Comparison of ENCODE assay signal across 13 mouse cellular contexts in genomic region chr5:53047951-53048350, GRCm38 (mm10). TPM values are rescaled to one million over a fixed set of nuclear protein-coding genes. Genes with fewer than 3 reads are reported as not detected.
DNase-seq lines count a peak whose midpoint lies in the region; ATAC-seq and TF ChIP-seq lines count a peak whose summit lies in the region.
"Had no signal": no experiment of that assay in that cellular context is flagged by ENCODE, and none has a peak within 500 bp of the region (broad histone marks: within the 10 kb centered on the region; RNA-seq: fewer than 3 reads in every experiment).

No protein-coding gene starts in this region.

- H3K4me2 ChIP-seq in intestine, embryonic 16.5 days (ENCODE audit: low read depth, low read length) = peak overlapping the region; percentile 49

- no peaks in the 10 kb centered on the region for H3K36me3 ChIP-seq in intestine, embryonic 16.5 days (ENCODE audit: control insufficient read depth, insufficient read depth, low read length)
- no peaks in the 10 kb centered on the region for H3K36me3 ChIP-seq in liver, adult 2 months (ENCODE audit: control insufficient read depth, insufficient read depth, low read length)
- H3K36me3 ChIP-seq: G1E; heart, embryonic 13.5 days; limb, embryonic 13.5 days had no signal

- no peak overlapping the region for H3K27ac ChIP-seq in intestine, embryonic 16.5 days (ENCODE audit: low read length)
- peak overlapping the region; percentile 2; the same call in 1 of the 2 replicates for H3K27ac ChIP-seq in liver, adult 2 months (replicated peaks; ENCODE audit: insufficient read depth, low read depth, low read length)
- H3K27ac ChIP-seq: heart, embryonic 13.5 days; limb, embryonic 13.5 days had no signal

- WGBS in intestine, embryonic 16.5 days = 33% methylated on average over 6 of the region's 6 CpGs
- 11% methylated on average over 6 of the region's 6 CpGs for WGBS in liver, adult 2 months

- peak; percentile 75 for TF ChIP-seq CTCF in liver, adult 2 months (IDR thresholded peaks at IDR 0.05; ENCODE audit: low read depth, low read length)

- H3K79me2 ChIP-seq in liver, adult 2 months (ENCODE audit: control insufficient read depth, insufficient read depth, low read length) = no peaks in the 10 kb centered on the region

- no peak for TF ChIP-seq POLR2A in liver, adult 2 months (IDR thresholded peaks at IDR 0.05; ENCODE audit: extremely low read depth, insufficient read depth, low read length)

- H3K27me3 ChIP-seq in intestine, embryonic 16.5 days (replicated peaks; ENCODE audit: control insufficient read depth, insufficient read depth, low read length) = 0 out of 2 replicates have a peak, but pooled peaks cover 10% of the 10 kb centered on the region
- H3K27me3 ChIP-seq in liver, adult 2 months (ENCODE audit: control insufficient read depth, insufficient read depth, low read length) = no peaks in the 10 kb centered on the region

- DNase-seq in embryo, embryonic 11 days = peak; percentile 22
- peak; percentile 75 for DNase-seq in liver, adult 2 months (ENCODE audit: extremely low read depth, low read depth, low spot score)
- DNase-seq in lung, postnatal 14 days = peak; percentile 50
- DNase-seq in spleen, adult 12 weeks (ENCODE audit: low spot score) = no peak
- DNase-seq in spleen, postnatal 36 days (ENCODE audit: low spot score in 2 of 2) = no peak
- DNase-seq: cerebellum, adult 11-12 months; thymus, postnatal 14 days had no signal

- peak; percentile 40; the same call in 1 of the 2 replicates for ATAC-seq in intestine, embryonic 16.5 days
- ATAC-seq in frontal cortex, adult (ENCODE audit: low TSS enrichment) = no peak

- H3K9me3 ChIP-seq in intestine, embryonic 16.5 days (ENCODE audit: control insufficient read depth, low read length) = no peaks in the 10 kb centered on the region
- H3K9me3 ChIP-seq: heart, embryonic 13.5 days; limb, embryonic 13.5 days had no signal

- no peak overlapping the region for H3K4me3 ChIP-seq in intestine, embryonic 16.5 days (ENCODE audit: low read length)
- no peak overlapping the region for H3K4me3 ChIP-seq in liver, adult 2 months (ENCODE audit: insufficient read depth, low read depth, low read length)
- H3K4me3 ChIP-seq: heart, embryonic 13.5 days had no signal

- 0 out of 2 replicates have a peak, but pooled peaks cover 2% of the 10 kb centered on the region for H3K4me1 ChIP-seq in intestine, embryonic 16.5 days (ENCODE audit: control insufficient read depth, insufficient read depth, low read length)
- H3K4me1 ChIP-seq in liver, adult 2 months (ENCODE audit: control insufficient read depth, insufficient read depth, low read length) = peaks cover 33% of the 10 kb centered on the region

- H3K9ac ChIP-seq in intestine, embryonic 16.5 days (ENCODE audit: low read depth, low read length) = peak overlapping the region; percentile 46; the same call in 1 of the 2 replicates
- no peak overlapping the region for H3K9ac ChIP-seq in liver, adult 2 months (ENCODE audit: low read depth, low read length)
- H3K9ac ChIP-seq: heart, embryonic 13.5 days; limb, embryonic 13.5 days had no signal

RNA-seq across cellular contexts. Expression of gene Slc34a2, which starts 10.1 kb away (rescaled TPM):
- polyA plus RNA-seq in intestine, embryonic 16.5 days (2015; fragmentation: Nextera tagmentation; extraction: Ambion mirVana) = 29.5 and 51.3 TPM in 2 replicates
- 0.18 and 0.27 TPM in 2 replicates for total RNA-seq in liver, adult 2 months (2014; rRNA removed)
- 1.4 and 1.7 TPM in 2 replicates for polyA plus RNA-seq in liver, adult 2 months (2012; rRNA removed)
- total RNA-seq: adrenal gland, adult 18-20 months had no signal
- polyA plus RNA-seq: G1E; heart, embryonic 13.5 days; limb, embryonic 13.5 days had no signal

Comparison
In these comparisons a context has a peak if more than half of its experiments do, and no peak if none do; other contexts are left out.
1. DNase-seq: peak in embryo, embryonic 11 days (single experiment), liver, adult 2 months (single experiment) and lung, postnatal 14 days (single experiment); none in spleen, adult 12 weeks (single experiment) and spleen, postnatal 36 days (0 of 2).
2. RNA of gene Slc34a2, which starts 10.1 kb away (polyA plus RNA-seq): 29.5 to 51.3 TPM in intestine, embryonic 16.5 days; 1.4 to 1.7 TPM in liver, adult 2 months; every median in the first group is over 10 times any median in the second.